Mouse (Mus musculus) midbrain, embryonic 10.5 days (tissue): ENCODE data around the gene Lce1l. TPM values are rescaled to one million over a fixed set of nuclear protein-coding genes. Genes with fewer than 3 reads are reported as not detected.
"Not testable (repeated sequence)": the region's sequence is repeated elsewhere in the genome, so short reads cannot be mapped to it uniquely, and the experiment has no call there.

Experiments used
- DNase-seq: peaks from one replicate; pipeline ENCODE4 v3.0.0-alpha.2; 2017; ENCODE audit warnings: low spot score
- H3K27ac ChIP-seq: fragments of 300-500 bp; sonication (generic); replicated peaks from 2 replicates; pipeline ENCODE4 v1.5.1; 2016; ENCODE audit warnings: mild to moderate bottlenecking
- H3K27me3 ChIP-seq: fragments of 300-500 bp; sonication (generic); 2 replicates; pipeline ENCODE4 v1.6.1; 2016; ENCODE audit warnings: low read depth, mild to moderate bottlenecking; ENCODE audit not compliant: poor library complexity, severe bottlenecking
- H3K36me3 ChIP-seq: fragments of 300-500 bp; sonication (generic); 2 replicates; pipeline ENCODE4 v1.6.1; 2016; ENCODE audit warnings: mild to moderate bottlenecking, moderate library complexity
- H3K4me1 ChIP-seq: fragments of 300-500 bp; sonication (generic); 2 replicates; pipeline ENCODE4 v1.6.1; 2016
- H3K4me3 ChIP-seq: fragments of 300-500 bp; sonication (generic); 2 replicates; pipeline ENCODE4 v1.5.1; 2016; ENCODE audit warnings: mild to moderate bottlenecking, moderate library complexity
- H3K9me3 ChIP-seq: fragments of 300-500 bp; sonication (generic); replicated peaks from 2 replicates; pipeline ENCODE4 v1.6.1; 2016; ENCODE audit warnings: mild to moderate bottlenecking
- WGBS: fragments of 180-500 bp; shearing (Covaris S2); methylation state at CpG from one replicate; pipeline ENCODE4 v1.1.7; 2016; 5-methylcytosine and 5-hydroxymethylcytosine counted together
- polyA plus RNA-seq: library from polyadenylated mRNA; unstranded; fragments of >200 nt; fragmentation: Nextera tagmentation; extraction: Ambion mirVana; gene quantifications from 2 replicates; pipeline ENCODE4 v1.2.1, GENCODE M21; 2016

Lce1l gene
- polyA plus RNA-seq = not detected in 2 replicates

GRCm38 (mm10) chr3:92851186-92851585 lies at the start of gene Lce1l:
Lce1l (minus strand) TSS chr3:92851286.
- Histone ChIP-seq H3K27me3 (no peaks in the 10 kb centered on the region), H3K4me1 (no peaks in the 10 kb centered on the region), H3K9me3 (no peaks in the 10 kb centered on the region), H3K36me3 (no peaks in the 10 kb centered on the region), H3K4me3 (no peak within 1 kb of the TSS), H3K27ac (no peak within 1 kb of the TSS)
- 87% methylated on average over 3 of the region's 3 CpGs for WGBS
- no peak for DNase-seq

DNA sequence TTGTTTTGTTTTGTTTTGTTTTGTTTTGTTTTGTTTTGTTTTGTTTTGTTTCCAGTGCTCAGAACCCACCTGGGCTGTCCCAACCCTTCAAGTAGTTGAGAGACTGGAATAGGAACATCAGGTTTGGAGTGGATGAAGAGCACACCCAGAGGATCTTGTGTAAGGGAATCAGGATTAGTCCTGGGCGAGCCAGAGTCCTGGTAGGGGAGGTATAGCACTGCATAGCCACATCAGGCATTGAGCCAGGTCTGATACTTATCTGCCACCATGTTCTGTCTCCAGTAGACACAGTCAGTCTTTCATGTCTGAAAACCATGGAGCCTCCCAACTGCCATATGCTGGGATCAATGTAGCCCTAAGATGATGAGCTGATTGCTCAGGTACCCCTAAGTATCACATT lies 43.4 kb upstream of the Lce1l start:
- no peaks in the 10 kb centered on the region for H3K9me3 ChIP-seq
- no peaks in the 10 kb centered on the region for H3K36me3 ChIP-seq
- H3K27me3 ChIP-seq = no peaks in the 10 kb centered on the region
- DNase-seq = no peak
- H3K4me1 ChIP-seq = no peaks in the 10 kb centered on the region
- no peak overlapping the region for H3K4me3 ChIP-seq
- 71% methylated on average over 1 of the region's 1 CpGs for WGBS
- no peak overlapping the region for H3K27ac ChIP-seq

GRCm38 (mm10) chr3:92894063-92894462 lies 43.0 kb upstream of the Lce1l start:
- no peak for DNase-seq

DNA sequence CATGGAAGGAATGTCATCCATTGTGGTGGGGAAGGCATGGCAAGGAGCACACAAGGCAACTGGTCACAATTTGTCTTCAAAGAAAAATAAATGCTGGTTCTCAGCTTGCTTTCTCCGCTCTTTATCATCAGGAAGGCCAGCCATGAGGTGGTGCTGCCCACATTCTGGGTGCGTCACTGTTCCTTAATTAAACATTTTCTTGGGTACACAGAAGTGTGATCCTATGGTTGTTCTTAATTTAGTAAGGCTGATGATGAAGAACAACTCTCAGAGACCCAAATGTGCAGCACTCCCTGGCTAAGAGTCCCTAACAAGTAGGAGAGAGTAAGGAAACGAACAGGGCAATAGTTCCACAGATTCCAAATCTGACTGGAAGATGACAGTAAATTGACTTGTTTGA lies 23.1 kb upstream of the Lce1l start:
- 94% methylated on average over 3 of the region's 3 CpGs for WGBS
- H3K4me3 ChIP-seq = no peak overlapping the region
- no peak for DNase-seq
- no peaks in the 10 kb centered on the region for H3K36me3 ChIP-seq
- no peaks in the 10 kb centered on the region for H3K27me3 ChIP-seq
- H3K9me3 ChIP-seq = no peaks in the 10 kb centered on the region
- H3K4me1 ChIP-seq = no peaks in the 10 kb centered on the region
- H3K27ac ChIP-seq = no peak overlapping the region

More at GRCm38 (mm10) chr3:92894063-92894462, 43.0 kb upstream of the Lce1l start:
- no peaks in the 10 kb centered on the region for H3K27me3 ChIP-seq
- H3K27ac ChIP-seq = no peak overlapping the region
- H3K36me3 ChIP-seq = no peaks in the 10 kb centered on the region
- H3K4me1 ChIP-seq = no peaks in the 10 kb centered on the region
- H3K9me3 ChIP-seq = no peaks in the 10 kb centered on the region
- WGBS = 76% methylated on average over 3 of the region's 3 CpGs
- H3K4me3 ChIP-seq = no peak overlapping the region

DNA sequence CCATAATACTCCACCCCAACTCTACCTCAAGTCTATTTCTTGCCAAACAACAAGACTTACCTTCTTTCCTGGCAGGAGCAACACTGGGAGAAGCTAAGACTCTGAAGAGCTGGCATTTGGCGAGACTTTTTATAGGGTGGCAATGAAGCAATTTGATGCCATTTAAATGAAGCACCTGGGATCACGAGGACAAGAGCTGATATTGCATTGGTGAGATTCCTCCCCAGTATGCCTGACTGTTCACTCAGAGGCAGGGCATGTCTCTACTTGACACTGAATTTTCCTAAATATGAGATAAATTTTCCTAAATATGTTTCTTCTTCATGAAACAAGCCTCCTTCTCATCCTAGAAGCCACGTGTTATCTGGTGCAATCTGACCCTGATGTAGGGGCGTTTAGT lies 19.0 kb upstream of the Lce1l start, which contains the start of gene 2310050C09Rik:
Gene 2310050C09Rik (minus strand): TSS at position 101 of the 400 bp plus-strand sequence.
- no peak within 1 kb of the TSS for H3K27ac ChIP-seq
- H3K36me3 ChIP-seq = no peaks in the 10 kb centered on the region
- no peaks in the 10 kb centered on the region for H3K4me1 ChIP-seq
- no peaks in the 10 kb centered on the region for H3K9me3 ChIP-seq
- no peak for DNase-seq
- H3K27me3 ChIP-seq = no peaks in the 10 kb centered on the region
- 90% methylated on average over 4 of the region's 4 CpGs for WGBS
- H3K4me3 ChIP-seq = no peak within 1 kb of the TSS

DNA sequence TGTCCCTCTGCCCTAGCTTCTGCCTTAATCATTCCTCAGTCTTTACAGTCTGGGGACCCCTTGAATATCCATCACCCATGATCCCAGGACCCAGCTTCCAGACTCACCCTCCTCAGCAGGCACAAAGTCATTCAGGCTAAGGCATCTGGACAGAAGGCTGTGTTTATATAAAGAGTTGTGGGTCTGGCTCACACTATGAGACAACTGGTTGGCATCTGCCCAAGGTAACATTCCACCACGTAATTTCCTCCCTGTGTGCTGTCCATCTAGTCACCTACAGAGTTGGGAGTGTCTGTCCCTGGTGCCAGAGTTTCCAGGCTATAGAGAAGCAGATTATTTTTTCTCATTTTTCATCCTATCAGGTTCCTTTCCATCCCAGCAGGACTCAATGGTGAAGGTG lies 24.0 kb downstream of the Lce1l start, which contains the start of gene Kprp:
Gene Kprp (minus strand): TSS at position 140 of the 400 bp plus-strand sequence.
- no peaks in the 10 kb centered on the region for H3K4me1 ChIP-seq
- H3K9me3 ChIP-seq = no peaks in the 10 kb centered on the region
- no peak within 1 kb of the TSS for H3K27ac ChIP-seq
- no peak within 1 kb of the TSS for H3K4me3 ChIP-seq
- DNase-seq = no peak
- no peaks in the 10 kb centered on the region for H3K27me3 ChIP-seq
- WGBS = 59% methylated on average over 1 of the region's 1 CpGs
- H3K36me3 ChIP-seq = no peaks in the 10 kb centered on the region

- no peak for DNase-seq
- H3K9me3 ChIP-seq = no peaks in the 10 kb centered on the region
- no peaks in the 10 kb centered on the region for H3K36me3 ChIP-seq
- WGBS = 43% methylated on average over 1 of the region's 1 CpGs
- no peaks in the 10 kb centered on the region for H3K27me3 ChIP-seq
- H3K4me1 ChIP-seq = no peaks in the 10 kb centered on the region
- H3K4me3 ChIP-seq = no peak overlapping the region
- no peak overlapping the region for H3K27ac ChIP-seq
Measured at GRCm38 (mm10) chr3:92825808-92826207, 25.3 kb downstream of the Lce1l start.

DNA sequence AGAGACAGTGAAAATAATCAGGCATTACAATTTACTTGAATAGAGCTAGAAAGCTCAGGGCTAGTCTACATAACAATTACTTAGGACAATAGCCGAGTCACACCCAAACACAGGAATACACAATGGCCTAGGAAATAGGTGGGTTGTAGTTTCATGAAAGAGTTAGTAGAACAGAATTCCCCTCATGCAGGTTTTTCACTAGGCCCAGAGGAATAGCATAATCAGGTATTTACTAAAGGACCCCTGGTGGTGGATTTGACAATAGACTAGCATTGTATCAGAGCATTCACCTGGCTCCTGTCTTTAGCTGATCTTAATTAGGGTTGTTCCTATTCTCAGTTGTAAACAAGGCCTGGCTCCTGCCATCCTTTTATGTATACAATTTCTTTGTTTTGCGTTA lies 35.0 kb downstream of the Lce1l start:
- H3K4me3 ChIP-seq, H3K4me1 ChIP-seq, H3K9me3 ChIP-seq, H3K27me3 ChIP-seq, DNase-seq, H3K27ac ChIP-seq, H3K36me3 ChIP-seq: not testable (repeated sequence)
- WGBS = 89% methylated on average over 2 of the region's 2 CpGs

DNA sequence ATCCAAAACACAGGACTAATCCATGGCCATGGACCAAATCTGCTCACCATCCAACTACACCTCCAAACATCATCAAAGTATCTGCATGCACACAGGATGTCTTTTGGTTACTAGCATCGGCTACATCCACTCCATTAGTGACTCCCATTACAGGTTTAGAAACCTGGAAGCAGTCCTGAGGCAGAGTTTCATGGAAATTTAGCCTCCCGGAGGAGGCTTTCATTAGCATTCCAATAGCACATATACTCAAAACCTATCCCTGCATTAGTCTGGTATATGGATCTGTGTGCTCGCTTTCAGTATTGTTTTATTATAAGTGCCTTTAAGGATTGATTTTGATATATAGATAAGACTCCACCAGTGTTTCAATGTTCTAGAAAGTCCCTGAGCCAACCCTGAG lies 35.5 kb downstream of the Lce1l start:
- DNase-seq = no peak
- no peaks in the 10 kb centered on the region for H3K27me3 ChIP-seq
- no peaks in the 10 kb centered on the region for H3K36me3 ChIP-seq
- no peak overlapping the region for H3K27ac ChIP-seq
- WGBS = 96% methylated on average over 3 of the region's 3 CpGs
- no peak overlapping the region for H3K4me3 ChIP-seq
- no peaks in the 10 kb centered on the region for H3K9me3 ChIP-seq
- H3K4me1 ChIP-seq = no peaks in the 10 kb centered on the region

GRCm38 (mm10) chr3:92807791-92808190 lies 43.3 kb downstream of the Lce1l start, which contains the start of gene Lce1k:
Lce1k (minus strand) TSS chr3:92807891.
- no peak for DNase-seq
- no peak within 1 kb of the TSS for H3K27ac ChIP-seq
- H3K4me1 ChIP-seq = no peaks in the 10 kb centered on the region
- no peaks in the 10 kb centered on the region for H3K27me3 ChIP-seq
- no peak within 1 kb of the TSS for H3K4me3 ChIP-seq
- H3K36me3 ChIP-seq = no peaks in the 10 kb centered on the region
- H3K9me3 ChIP-seq = no peaks in the 10 kb centered on the region

Other genes starting within 250 kb of the Lce1l start
- gene 2210017I01Rik, start 243.8 kb downstream of the Lce1l start, polyA plus RNA-seq = not detected in 2 replicates
- not detected in 2 replicates for gene Lce6a, start 229.6 kb downstream of the Lce1l start, polyA plus RNA-seq
- gene Lce1a1, start 203.0 kb downstream of the Lce1l start, polyA plus RNA-seq = not detected in 2 replicates
- not detected in 2 replicates for gene Lce1b, start 194.4 kb downstream of the Lce1l start, polyA plus RNA-seq
- not detected in 2 replicates for gene Lce1a2, start 181.0 kb downstream of the Lce1l start, polyA plus RNA-seq
- not detected in 2 replicates for gene Lce1c, start 172.0 kb downstream of the Lce1l start, polyA plus RNA-seq
- gene Lce1d, start 164.1 kb downstream of the Lce1l start, polyA plus RNA-seq = not detected in 2 replicates
- gene Lce1e, start 142.2 kb downstream of the Lce1l start, polyA plus RNA-seq = not detected in 2 replicates
- not detected in 2 replicates for gene Lce1f, start 130.9 kb downstream of the Lce1l start, polyA plus RNA-seq
- gene Gm38119, start 112.2 kb downstream of the Lce1l start, polyA plus RNA-seq = not detected in 2 replicates
- not detected in 2 replicates for gene Lce1g, start 98.9 kb downstream of the Lce1l start, polyA plus RNA-seq
- not detected in 2 replicates for gene Lce1h, start 86.2 kb downstream of the Lce1l start, polyA plus RNA-seq
- gene Lce1i, start 72.4 kb downstream of the Lce1l start, polyA plus RNA-seq = not detected in 2 replicates
- gene Lce1j, start 60.8 kb downstream of the Lce1l start, polyA plus RNA-seq = not detected in 2 replicates
- gene Lce1k, start 43.4 kb downstream of the Lce1l start, polyA plus RNA-seq = not detected in 2 replicates
- not detected in 2 replicates for gene Kprp, start 24.0 kb downstream of the Lce1l start, polyA plus RNA-seq
- gene 2310050C09Rik, start 18.9 kb upstream of the Lce1l start, polyA plus RNA-seq = not detected in 2 replicates
- not detected in 2 replicates for gene Lce3a, start 74.9 kb upstream of the Lce1l start, polyA plus RNA-seq
- not detected in 2 replicates for gene Lce3b, start 81.7 kb upstream of the Lce1l start, polyA plus RNA-seq
- not detected in 2 replicates for gene Lce3c, start 93.2 kb upstream of the Lce1l start, polyA plus RNA-seq
- not detected in 2 replicates for gene Lce3d, start 106.1 kb upstream of the Lce1l start, polyA plus RNA-seq
- gene Lce3e, start 115.8 kb upstream of the Lce1l start, polyA plus RNA-seq = not detected in 2 replicates
- not detected in 2 replicates for gene Lce3f, start 140.9 kb upstream of the Lce1l start, polyA plus RNA-seq
- gene Crct1, start 164.4 kb upstream of the Lce1l start, polyA plus RNA-seq = 0.17 and 0.32 TPM in 2 replicates
- gene Lce1m, start 167.8 kb upstream of the Lce1l start, polyA plus RNA-seq = not detected in 2 replicates
- gene Gm4858, start 217.5 kb upstream of the Lce1l start, polyA plus RNA-seq = not detected in 2 replicates